Mouse (Mus musculus): ENCODE measurements around the gene Olfr1013.

DNA sequence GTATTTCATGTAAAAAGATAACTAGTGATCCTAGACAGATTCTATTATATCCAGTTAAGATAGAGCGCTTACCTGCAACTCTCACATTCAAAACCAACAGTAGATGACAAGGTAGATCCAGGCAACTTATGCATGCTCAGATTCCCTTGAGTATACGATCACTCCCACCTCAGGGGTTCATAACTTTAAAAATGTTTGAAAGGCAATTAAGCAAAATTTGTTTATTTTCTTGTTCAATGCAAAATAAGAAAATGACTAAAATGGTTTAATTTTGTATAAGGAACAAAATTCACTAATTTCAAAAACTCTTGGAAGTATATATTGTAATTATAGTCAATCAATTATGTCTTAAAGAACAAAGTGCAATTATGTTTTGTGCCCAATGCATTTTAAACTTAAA is 35.5 kb downstream of the Olfr1013 start, which contains the start of gene Olfr1016:
- TF ChIP-seq CTCF (IDR thresholded peaks at IDR 0.05; ENCODE audit: extremely low read depth, insufficient read depth, insufficient read length, insufficient replicate concordance) = no peak
- TF ChIP-seq POLR2A (IDR thresholded peaks at IDR 0.05; ENCODE audit: low read depth, low read length) = no peak

Data from spleen, adult 2 months (tissue).